Mouse (Mus musculus): Measurements from ENCODE around the gene Ypel1.

Gene Ypel1

GRCm38 (mm10) chr16:17069511-17070443 is at the start of gene Ypel1:
Gene Ypel1 (plus strand): TSS chr16:17069696.
- DNase-seq (ENCODE audit: low spot score) = peak; percentile 89

DNA sequence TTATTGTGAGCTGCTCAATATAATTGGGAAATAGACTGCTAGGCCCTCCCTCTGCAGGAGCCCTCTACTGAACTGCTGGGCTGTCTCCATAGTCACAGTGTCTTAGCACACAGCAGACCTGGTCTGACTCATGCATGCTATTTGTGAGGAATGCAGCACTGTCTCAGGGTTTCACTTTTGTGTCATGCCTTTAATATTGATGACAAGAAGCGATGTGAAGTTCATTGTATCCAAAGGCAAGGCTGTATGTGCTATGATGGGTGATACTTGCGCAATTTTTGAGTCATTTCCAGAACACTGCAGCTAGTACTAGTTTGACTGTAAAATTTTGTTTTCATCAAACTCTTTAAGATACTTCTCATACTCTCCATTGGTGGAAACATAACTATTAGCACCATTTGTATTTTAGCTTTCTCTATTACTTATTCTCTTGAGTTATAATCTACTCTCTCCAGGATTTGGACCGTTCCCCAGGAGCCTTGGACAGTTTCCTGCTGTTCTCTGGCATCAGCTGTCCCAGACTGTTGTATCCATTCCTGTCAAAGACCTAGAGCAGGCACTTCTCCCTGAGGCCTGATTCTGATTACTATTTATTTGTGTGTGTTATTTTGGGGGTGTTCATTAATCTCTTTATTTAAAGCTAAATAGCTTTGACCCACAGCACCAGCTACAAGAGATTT is 44.9 kb upstream of the Ypel1 start:
- no peak for DNase-seq (ENCODE audit: low spot score)

GRCm38 (mm10) chr16:17029971-17030695 is 39.4 kb upstream of the Ypel1 start:
- no peak for DNase-seq (ENCODE audit: low spot score)

DNA sequence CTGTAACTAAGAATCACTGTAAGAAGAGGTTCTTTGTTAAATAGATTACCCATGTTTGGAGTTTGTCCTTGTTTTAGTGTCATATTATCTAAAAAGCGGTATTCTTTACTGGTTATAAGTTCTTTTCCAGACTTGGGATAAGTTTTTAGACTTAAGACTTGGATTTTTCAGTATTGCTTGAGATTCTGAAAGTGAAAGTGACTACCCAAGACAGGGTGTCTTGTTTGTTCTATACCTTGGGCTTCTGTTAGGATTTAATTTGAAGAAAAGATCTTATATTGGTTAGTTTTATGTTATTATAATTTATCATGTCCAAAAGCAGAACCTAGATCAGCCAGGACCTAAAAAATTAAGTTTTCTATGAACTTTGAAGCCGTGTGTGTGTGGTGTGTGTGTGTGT is 35.7 kb upstream of the Ypel1 start:
- DNase-seq (ENCODE audit: low spot score) = no peak

DNA sequence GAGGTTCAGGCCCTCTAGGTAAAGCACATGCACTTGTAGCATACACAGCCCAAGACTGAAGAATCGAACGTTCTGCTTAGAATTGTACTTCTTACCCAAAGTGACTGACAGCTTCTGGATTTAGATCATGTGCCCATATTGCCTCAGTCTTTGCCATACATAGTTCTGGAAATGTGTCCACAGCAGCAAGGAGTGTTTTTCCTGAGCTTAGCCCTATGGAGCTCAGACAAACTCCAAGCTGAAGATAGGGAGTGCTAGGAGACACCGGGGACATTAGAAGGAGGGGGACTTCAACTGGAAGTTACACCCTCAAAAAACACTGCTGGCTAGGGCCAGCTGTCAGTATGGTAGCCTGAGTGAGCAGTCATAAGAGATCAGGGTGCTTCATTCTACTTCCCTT is 28.8 kb upstream of the Ypel1 start:
- DNase-seq (ENCODE audit: low spot score) = no peak

GRCm38 (mm10) chr16:17041417-17041816 is 28.1 kb upstream of the Ypel1 start:
- DNase-seq (ENCODE audit: low spot score) = no peak

- no peak for DNase-seq (ENCODE audit: low spot score)
Observed at GRCm38 (mm10) chr16:17044320-17044719, 25.2 kb upstream of the Ypel1 start.

DNA sequence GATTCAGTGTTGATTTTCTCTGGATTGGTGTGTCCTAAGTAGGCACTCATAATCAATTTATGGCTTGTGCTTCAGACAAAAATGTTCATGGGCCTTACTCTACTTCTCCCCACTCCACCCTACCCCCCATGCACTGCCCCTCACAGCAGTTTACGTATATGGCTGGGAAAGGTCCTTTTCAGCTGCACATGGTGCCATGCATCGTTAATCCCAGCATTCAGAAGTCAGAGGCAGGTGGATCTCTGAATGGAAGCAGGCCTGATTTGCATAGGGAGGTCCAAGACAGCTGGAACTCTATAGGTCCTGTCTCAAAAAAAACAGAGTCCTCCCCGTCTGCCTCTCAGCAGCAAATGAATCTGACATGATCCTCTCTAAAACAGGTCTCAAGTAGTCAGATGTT is 24.2 kb upstream of the Ypel1 start:
- DNase-seq (ENCODE audit: low spot score) = no peak

DNA sequence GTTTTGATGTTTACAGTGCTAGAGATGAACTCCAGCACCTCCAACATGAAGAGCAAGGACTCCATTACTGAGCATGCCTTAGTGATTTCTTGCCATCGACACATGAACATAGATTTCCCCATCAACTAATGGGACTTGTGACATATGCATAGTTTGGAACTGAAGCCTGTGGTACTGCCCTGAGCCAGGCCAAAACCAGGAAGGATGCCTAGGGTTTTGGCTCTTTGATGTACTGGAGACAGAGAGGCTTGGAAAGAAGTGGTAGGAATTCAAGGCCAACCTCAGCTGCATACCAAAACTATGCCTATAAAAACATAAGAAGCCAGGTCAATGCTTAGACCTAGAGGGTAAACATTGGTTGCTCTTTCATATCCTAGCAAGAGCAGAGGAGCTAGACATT is 19.6 kb upstream of the Ypel1 start:
- no peak for DNase-seq (ENCODE audit: low spot score)

DNA sequence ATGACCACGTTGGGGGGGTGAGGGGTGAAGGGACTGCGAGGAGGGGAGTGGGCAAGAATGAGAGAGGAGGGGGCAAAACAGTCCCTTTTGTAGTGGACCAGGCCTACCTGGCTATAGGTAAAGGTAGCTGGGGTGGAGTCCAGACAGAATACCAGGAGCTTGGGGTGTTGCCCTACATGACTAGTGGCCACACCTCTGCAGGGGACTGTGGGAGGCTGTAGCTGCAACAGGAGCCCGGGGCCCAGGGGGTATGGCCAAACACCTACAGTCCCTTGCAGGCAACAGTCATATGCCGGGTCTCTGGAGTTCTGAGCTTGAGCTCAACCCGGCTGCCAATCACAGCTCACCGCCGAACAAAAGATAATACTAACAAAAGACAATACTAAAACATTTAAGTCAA is 17.4 kb upstream of the Ypel1 start:
- no peak for DNase-seq (ENCODE audit: low spot score)

GRCm38 (mm10) chr16:17053903-17054302 is 15.6 kb upstream of the Ypel1 start:
- DNase-seq (ENCODE audit: low spot score) = no peak

- DNase-seq (ENCODE audit: low spot score) = peak; percentile 20
Observed at GRCm38 (mm10) chr16:17055584-17055983, 13.9 kb upstream of the Ypel1 start.

DNA sequence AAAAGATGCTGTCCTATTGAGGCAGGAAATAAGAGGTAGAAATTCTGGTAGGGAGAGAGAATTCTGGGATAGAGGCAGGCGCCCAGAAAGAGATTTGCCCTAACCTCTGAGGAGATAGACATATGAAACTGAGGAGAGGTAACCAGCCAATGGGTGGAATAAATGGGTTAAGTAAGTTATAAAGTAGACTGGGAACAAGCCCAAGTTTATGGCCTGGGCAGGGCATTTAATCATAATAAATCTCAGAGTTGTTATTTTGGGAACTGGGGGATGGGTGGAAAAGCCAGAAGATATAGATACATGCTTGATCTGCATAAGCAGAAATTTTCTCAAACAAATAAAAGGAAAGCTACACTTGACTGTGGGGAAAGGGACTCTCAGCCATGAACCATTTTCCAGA is 7.2 kb upstream of the Ypel1 start:
- DNase-seq (ENCODE audit: low spot score) = no peak

DNA sequence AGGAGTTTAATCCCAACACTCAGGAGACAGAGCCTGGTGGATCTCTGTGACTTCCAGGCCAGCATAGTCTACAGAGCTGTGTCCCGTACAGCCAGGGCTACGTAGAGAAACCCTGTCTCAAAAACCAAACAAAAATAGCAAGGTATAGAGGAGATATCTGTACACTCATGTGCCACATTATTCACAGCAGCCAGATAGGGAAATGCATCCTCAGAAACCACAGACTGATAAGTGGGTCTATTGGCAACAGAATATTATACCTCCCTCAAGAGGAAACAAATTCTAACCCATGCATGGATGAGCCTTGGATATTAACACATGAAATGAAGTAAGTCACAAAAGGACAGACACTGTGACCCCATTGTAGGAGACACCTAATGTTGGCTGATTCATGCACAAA is 1.9 kb upstream of the Ypel1 start:
- no peak for DNase-seq (ENCODE audit: low spot score)

DNA sequence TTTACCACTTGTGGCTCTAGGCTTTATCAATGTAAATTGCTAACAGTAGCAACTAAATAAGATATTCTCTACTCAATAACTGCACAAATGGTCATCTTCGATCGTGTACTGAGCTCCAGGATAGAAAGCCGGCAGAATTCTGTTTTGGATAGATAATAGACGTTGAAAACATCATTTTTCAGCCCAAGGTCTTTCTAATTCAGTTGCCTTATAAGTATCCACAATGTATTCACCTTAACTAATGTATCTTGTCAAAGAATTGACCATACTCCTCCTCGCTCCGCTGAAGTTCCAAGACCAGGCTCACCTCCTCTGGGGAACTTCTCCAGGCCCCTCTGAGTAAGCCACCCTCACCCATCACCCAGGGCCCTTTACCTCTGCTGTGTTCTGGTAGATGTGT is 1.2 kb downstream of the Ypel1 start:
- DNase-seq (ENCODE audit: low spot score) = no peak

DNA sequence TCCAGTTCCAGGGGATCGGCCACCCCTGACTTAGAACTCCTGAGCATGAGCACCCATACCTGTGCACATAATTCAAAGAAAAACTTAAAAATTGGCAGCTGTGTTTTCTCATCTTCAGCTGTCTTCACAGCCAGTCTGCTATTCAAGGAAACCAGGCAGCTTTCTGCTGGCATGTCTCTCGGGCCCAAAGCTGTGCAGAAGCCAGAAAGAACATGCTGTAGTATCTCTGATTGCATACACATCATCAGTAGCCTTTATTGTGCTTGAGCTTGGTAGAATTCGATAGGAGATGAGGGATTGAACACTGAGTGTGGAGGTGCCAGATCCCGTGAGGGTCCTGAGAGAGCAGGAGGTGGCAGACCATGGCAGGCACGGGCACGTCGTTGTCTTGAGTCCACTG is 3.5 kb downstream of the Ypel1 start:
- no peak for DNase-seq (ENCODE audit: low spot score)

DNA sequence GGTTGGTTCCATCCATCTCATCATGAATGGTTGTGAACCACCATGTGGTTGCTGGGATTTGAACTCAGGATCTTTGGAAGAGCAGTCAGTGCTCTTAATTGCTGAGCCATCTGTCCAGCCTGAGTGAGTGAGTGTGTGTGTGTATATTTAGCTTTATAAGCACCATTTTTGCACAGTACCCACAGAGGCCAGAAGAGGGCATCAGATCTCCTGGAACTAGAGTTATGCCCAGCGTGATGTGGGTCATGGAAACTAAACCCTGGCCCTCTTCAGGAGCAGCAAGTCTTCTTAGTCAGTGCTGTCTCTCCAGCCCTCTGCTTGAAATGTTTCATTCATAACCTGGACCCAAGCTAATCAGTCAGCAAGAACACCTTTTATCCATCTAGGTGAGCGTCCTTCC is 6.8 kb downstream of the Ypel1 start:
- no peak for DNase-seq (ENCODE audit: low spot score)

GRCm38 (mm10) chr16:17076869-17077268 is 7.4 kb downstream of the Ypel1 start:
- DNase-seq (ENCODE audit: low spot score) = no peak

GRCm38 (mm10) chr16:17078101-17078500 is 8.6 kb downstream of the Ypel1 start:
- DNase-seq (ENCODE audit: low spot score) = no peak

- DNase-seq (ENCODE audit: low spot score) = no peak
Observed at GRCm38 (mm10) chr16:17082121-17082792, 12.8 kb downstream of the Ypel1 start.

DNA sequence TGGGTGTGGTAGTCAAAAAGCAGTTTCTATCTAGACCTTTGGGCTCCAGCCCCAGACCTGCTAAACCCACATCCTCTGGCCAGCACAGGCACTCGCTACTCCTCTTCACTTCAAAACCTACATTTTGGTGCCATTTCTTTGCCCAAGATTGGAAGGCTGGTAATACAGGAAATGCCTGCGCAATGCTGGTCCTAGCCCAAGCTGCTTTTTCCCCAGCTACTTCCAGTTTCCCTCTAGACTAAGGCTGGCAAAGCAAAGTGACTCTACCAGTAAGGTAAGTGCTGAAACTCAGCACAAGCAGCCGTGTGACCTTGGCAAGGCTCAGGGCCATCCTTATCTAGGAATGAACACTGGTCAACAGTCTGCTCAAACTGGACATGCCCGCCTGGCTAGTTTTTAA is 16.1 kb downstream of the Ypel1 start:
- no peak for DNase-seq (ENCODE audit: low spot score)

GRCm38 (mm10) chr16:17086241-17086640 is 16.7 kb downstream of the Ypel1 start:
- DNase-seq (ENCODE audit: low spot score) = no peak
